Mouse (Mus musculus) MEL (cell line): ENCODE measurements at regions not wholly inside any gene's neighbourhood (a gene's known extent, or its start where the extent isn't known, plus 50 kb on each side); places are given as distances from the start of the nearest gene placed in this dataset.
"Not testable (repeated sequence)": the region's sequence is repeated elsewhere in the genome, so short reads cannot be mapped to it uniquely, and the experiment has no call there.

Experiments used
- DNase-seq: peaks from one replicate; pipeline ENCODE4 v3.0.0; 2011; ENCODE audit warnings: low read depth, low spot score
- H3K27ac ChIP-seq: 2 replicates; pipeline ENCODE4 v1.5.1; 2012; ENCODE audit warnings: low read depth, mild to moderate bottlenecking, control low read depth, low read length, moderate library complexity; ENCODE audit not compliant: control insufficient read depth
- H3K27me3 ChIP-seq, 2 experiments: fragments of 150-350 bp in 1 of 2; sonication (generic) in 1 of 2; 2 replicates each; pipeline ENCODE4 v1.6.1; 2012; ENCODE audit warnings: low read length in 2 of 2, mild to moderate bottlenecking in 2 of 2, improper control_type of control experiment in 1 of 2, moderate library complexity in 1 of 2; ENCODE audit not compliant: insufficient read depth in 2 of 2, control insufficient read depth in 1 of 2
- H3K36me3 ChIP-seq, 2 experiments: 2 replicates each; pipeline ENCODE4 v1.6.1; 2012 to 2014; ENCODE audit warnings: low read length in 2 of 2, improper control_type of control experiment in 1 of 2, inconsistent platforms in 1 of 2, mild to moderate bottlenecking in 1 of 2; ENCODE audit not compliant: insufficient read depth in 2 of 2, control insufficient read depth in 1 of 2
- H3K4me1 ChIP-seq, 2 experiments: fragments of 150-350 bp in 1 of 2; sonication (generic) in 1 of 2; 2 replicates each; pipeline ENCODE4 v1.6.1; 2012; ENCODE audit warnings: low read length in 2 of 2, improper control_type of control experiment in 1 of 2, mild to moderate bottlenecking in 1 of 2; ENCODE audit not compliant: insufficient read depth in 2 of 2, control insufficient read depth in 1 of 2
- H3K4me3 ChIP-seq, 2 experiments: fragments of 150-350 bp in 1 of 2; sonication (generic) in 1 of 2; 2 replicates each; pipeline ENCODE4 v1.5.1; 2012; ENCODE audit warnings: low read depth in 2 of 2, low read length in 2 of 2, mild to moderate bottlenecking in 2 of 2, moderate library complexity in 2 of 2, control low read depth in 1 of 2, improper control_type of control experiment in 1 of 2; ENCODE audit not compliant: control insufficient read depth in 1 of 2, insufficient read depth in 1 of 2
- H3K79me2 ChIP-seq: 2 replicates; pipeline ENCODE4 v1.6.1; 2012; ENCODE audit warnings: mild to moderate bottlenecking, low read length, moderate library complexity; ENCODE audit not compliant: control insufficient read depth, poor library complexity, insufficient read depth
- H3K9ac ChIP-seq: 2 replicates; pipeline ENCODE4 v1.6.1; 2012; ENCODE audit warnings: low read depth, mild to moderate bottlenecking, control low read depth, low read length, moderate library complexity; ENCODE audit not compliant: control insufficient read depth, poor library complexity, severe bottlenecking
- H3K9me3 ChIP-seq: fragments of 150-350 bp; sonication (generic); replicated peaks from 2 replicates; pipeline ENCODE4 v1.6.1; 2012; ENCODE audit warnings: mild to moderate bottlenecking, low read length, improper control_type of control experiment, moderate library complexity; ENCODE audit not compliant: insufficient read depth
- CTCF ChIP-seq, 3 experiments: IDR thresholded peaks in 2 of 3; conservative IDR thresholded peaks in 1 of 3; 2 replicates each; pipeline ENCODE4 v1.5.1; 2011 to 2012; ENCODE audit warnings: low read length in 3 of 3, low read depth in 2 of 3, mild to moderate bottlenecking in 2 of 3, improper control_type of control experiment in 1 of 3, inconsistent platforms in 1 of 3, mixed read lengths in 1 of 3, moderate library complexity in 1 of 3; ENCODE audit not compliant: control insufficient read depth in 1 of 3, insufficient read depth in 1 of 3, poor library complexity in 1 of 3, severe bottlenecking in 1 of 3
- MXI1 ChIP-seq: IDR thresholded peaks from 2 replicates; pipeline ENCODE4 v1.6.1; 2011; ENCODE audit warnings: mild to moderate bottlenecking, low read depth, low read length, improper control_type of control experiment
- POLR2AphosphoS5 ChIP-seq: IDR thresholded peaks from 2 replicates; pipeline ENCODE4 v1.6.1; 2012; ENCODE audit warnings: low read depth, borderline replicate concordance, mild to moderate bottlenecking, inconsistent platforms, low read length, moderate library complexity, mixed read lengths
- RAD21 ChIP-seq: IDR thresholded peaks from 2 replicates; pipeline ENCODE4 v1.6.1; 2011; ENCODE audit warnings: mild to moderate bottlenecking, low read depth, low read length, improper control_type of control experiment
- SMC3 ChIP-seq: IDR thresholded peaks from 2 replicates; pipeline ENCODE4 v1.6.1; 2011; ENCODE audit warnings: low read depth, low read length, improper control_type of control experiment
- TCF12 ChIP-seq: IDR thresholded peaks from 2 replicates; pipeline ENCODE4 v1.6.1; 2014; ENCODE audit warnings: low read depth, mild to moderate bottlenecking, inconsistent platforms, low read length, improper control_type of control experiment, moderate library complexity
- ZNF384 ChIP-seq: IDR thresholded peaks from 2 replicates; pipeline ENCODE4 v1.6.1; 2012; ENCODE audit warnings: low read depth, mild to moderate bottlenecking, inconsistent platforms, low read length, improper control_type of control experiment

DNA sequence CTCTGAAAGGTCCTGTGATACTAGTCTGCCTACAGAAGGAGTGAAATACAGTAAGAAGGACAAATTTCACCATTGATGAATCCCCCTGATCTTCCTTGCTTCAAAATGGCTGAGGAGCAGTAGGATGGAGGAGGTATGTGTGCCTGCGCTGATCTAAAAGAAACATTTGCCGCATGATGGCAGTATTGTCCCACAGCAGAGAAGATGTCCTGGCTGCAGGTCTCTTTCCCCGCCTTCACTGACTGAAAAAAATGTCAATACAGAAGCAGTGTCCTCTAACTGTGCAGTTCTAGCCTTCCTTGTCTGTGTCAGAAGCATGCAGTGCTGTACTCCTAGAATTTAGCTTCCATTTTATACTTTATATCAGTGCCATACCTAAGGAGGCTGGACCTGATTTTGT is 172.0 kb upstream of the Olfr1324 start:
- H3K36me3 ChIP-seq, H3K79me2 ChIP-seq, H3K27ac ChIP-seq, DNase-seq, H3K4me1 ChIP-seq: not testable (repeated sequence)
- peak; percentile 55 for TF ChIP-seq ZNF384
- TF ChIP-seq, all 39 proteins: peak for 1; not testable (repeated sequence) for 38
- H3K4me3 ChIP-seq, H3K9ac ChIP-seq, H3K27me3 ChIP-seq, H3K9me3 ChIP-seq: not testable (repeated sequence)

DNA sequence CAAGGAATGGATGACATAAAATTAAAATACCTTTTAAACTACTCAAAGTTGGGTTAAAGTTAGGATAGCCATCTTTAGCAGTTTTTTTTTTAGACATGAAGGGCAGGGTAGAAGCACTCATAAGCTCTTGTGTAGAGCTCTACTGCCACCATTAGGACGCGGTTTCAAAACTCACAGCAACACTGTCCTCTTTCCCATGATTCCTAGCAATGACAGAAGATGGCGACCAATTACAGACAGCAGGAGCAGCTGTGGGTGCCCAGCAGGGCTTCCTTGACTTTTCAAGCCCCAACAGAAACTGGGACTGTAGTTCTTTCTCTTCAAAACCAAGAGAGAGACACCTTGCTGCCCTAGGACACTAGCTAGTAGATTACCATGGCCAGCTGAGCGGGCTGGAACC is 171.5 kb upstream of the Olfr1324 start:
- no peak overlapping the region for H3K9ac ChIP-seq
- no peaks in the 10 kb centered on the region for H3K36me3 ChIP-seq
- no peaks in the 10 kb centered on the region for H3K79me2 ChIP-seq
- no peak for DNase-seq
- no peaks in the 10 kb centered on the region for H3K4me1 ChIP-seq
- peak in 1 of 3 experiments; percentile 8; a peak in 1 of 6 replicates for TF ChIP-seq CTCF (IDR thresholded peaks at IDR 0.05 in 2 of 3, conservative IDR thresholded peaks at IDR 0.05 in 1 of 3; ENCODE audit: control insufficient read depth in 1 of 3, insufficient read depth in 1 of 3, low read depth in 2 of 3, low read length in 3 of 3, poor library complexity in 1 of 3, severe bottlenecking in 1 of 3)
- no peak for TF ChIP-seq MXI1
- TF ChIP-seq RAD21: peak; percentile 5
- peak; percentile 51 for TF ChIP-seq ZNF384
- TF ChIP-seq POLR2AphosphoS5: no peak
- TF ChIP-seq, all 39 proteins: peak for 3
- Histone ChIP-seq H3K4me3 (no peak overlapping the region), H3K27me3 (no peaks in the 10 kb centered on the region), H3K9me3 (no peaks in the 10 kb centered on the region), H3K27ac (no peak overlapping the region)

DNA sequence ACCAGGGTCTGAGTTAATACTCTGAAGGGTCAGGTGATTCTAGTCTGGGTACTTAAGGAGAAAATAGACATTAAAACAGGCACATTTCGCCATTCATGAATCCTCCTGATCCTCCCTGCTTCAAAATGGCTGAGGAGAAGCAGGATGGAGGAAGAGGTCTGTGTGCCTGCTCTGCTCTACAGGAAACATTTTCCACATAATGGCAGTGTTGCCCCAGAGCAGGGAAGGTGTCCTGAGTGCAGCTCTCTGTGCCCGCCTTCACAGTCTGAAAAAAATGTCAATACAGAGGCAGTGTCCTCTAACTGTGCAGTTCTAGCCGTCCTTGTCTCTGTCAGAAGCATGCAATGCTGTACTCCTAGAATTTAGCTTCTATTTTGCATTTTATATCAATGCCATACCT is 169.3 kb upstream of the Olfr1324 start:
- not testable (repeated sequence) for H3K9ac ChIP-seq, H3K36me3 ChIP-seq, H3K4me3 ChIP-seq, H3K27me3 ChIP-seq, H3K4me1 ChIP-seq, H3K27ac ChIP-seq, H3K79me2 ChIP-seq, H3K9me3 ChIP-seq, DNase-seq

DNA sequence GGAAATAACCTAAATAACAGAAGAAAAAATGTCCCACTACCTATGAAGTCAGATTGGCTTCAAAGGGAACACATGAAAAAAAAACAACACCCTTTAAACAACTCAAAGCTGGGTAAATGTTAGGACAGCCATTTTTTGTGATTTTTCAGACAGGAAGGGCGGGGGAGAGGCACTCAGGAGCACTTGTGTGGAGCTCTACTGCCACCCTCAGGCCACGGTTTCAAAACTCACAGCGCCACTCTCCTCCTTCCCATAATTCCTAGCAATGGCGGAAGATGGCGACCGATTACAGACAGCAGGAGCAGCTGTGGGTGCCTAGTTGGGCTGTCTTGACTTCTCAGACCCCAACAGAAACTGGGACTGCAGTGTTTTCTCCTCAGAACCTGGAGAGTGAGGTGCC is 168.8 kb upstream of the Olfr1324 start:
- no peaks in the 10 kb centered on the region for H3K9me3 ChIP-seq
- no peak for TF ChIP-seq TCF12
- TF ChIP-seq CTCF (IDR thresholded peaks at IDR 0.05 in 2 of 3, conservative IDR thresholded peaks at IDR 0.05 in 1 of 3; ENCODE audit: control insufficient read depth in 1 of 3, insufficient read depth in 1 of 3, low read depth in 2 of 3, low read length in 3 of 3, poor library complexity in 1 of 3, severe bottlenecking in 1 of 3): peak in 2 of 3 experiments; percentile 9 to 24; a peak in 1 of 6 replicates
- 0 out of 2 replicates have a peak, but pooled peaks have one; percentile 4 for TF ChIP-seq SMC3
- no peaks in the 10 kb centered on the region; a peak in 1 of 4 replicates for H3K36me3 ChIP-seq
- H3K27me3 ChIP-seq: no peaks in the 10 kb centered on the region
- no peak overlapping the region for H3K4me3 ChIP-seq
- H3K27ac ChIP-seq: no peak overlapping the region
- DNase-seq: no peak
- no peak overlapping the region for H3K9ac ChIP-seq
- no peaks in the 10 kb centered on the region for H3K4me1 ChIP-seq
- no peaks in the 10 kb centered on the region for H3K79me2 ChIP-seq

DNA sequence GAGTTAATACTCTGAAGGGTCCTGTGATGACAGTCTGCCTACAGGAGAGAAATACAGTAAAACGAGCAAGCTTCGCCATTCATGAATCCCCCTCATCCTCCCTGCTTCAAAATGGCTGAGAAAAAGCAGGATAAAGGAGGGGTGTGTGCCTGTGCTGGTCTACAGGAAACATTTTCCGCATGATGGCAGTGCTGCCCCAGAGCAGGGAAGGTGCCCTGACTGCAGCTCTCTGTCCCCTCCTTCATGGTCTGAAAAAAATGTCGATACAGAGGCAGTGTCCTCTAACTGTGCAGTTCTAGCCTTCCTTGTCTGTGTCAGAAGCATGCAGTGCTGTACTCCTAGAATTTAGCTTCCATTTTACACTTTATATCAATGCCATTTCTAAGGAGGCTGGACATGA is 166.7 kb upstream of the Olfr1324 start:
- not testable (repeated sequence) for H3K9me3 ChIP-seq, H3K4me3 ChIP-seq, H3K27ac ChIP-seq, H3K79me2 ChIP-seq, H3K36me3 ChIP-seq, H3K4me1 ChIP-seq, H3K9ac ChIP-seq, DNase-seq, H3K27me3 ChIP-seq
